22 mouse cellular contexts compared by ENCODE assay signal in genomic region chr17:54678111-54678510, GRCm38 (mm10).
DNase-seq lines count a peak whose midpoint lies in the region; ATAC-seq and TF ChIP-seq lines count a peak whose summit lies in the region.
"Had no signal": no experiment of that assay in that cellular context is flagged by ENCODE, and none has a peak within 500 bp of the region (broad histone marks: within the 10 kb centered on the region; RNA-seq: fewer than 3 reads in every experiment).

No protein-coding gene starts in this region.

- no peak overlapping the region for H3K9ac ChIP-seq in hindbrain, embryonic 11.5 days (ENCODE audit: low read depth, low read length)
- no peak overlapping the region for H3K9ac ChIP-seq in hindbrain, embryonic 16.5 days (ENCODE audit: low read depth, low read length)
- H3K9ac ChIP-seq in liver, adult 2 months (ENCODE audit: low read depth, low read length) = no peak overlapping the region
- H3K9ac ChIP-seq in midbrain, embryonic 14.5 days (replicated peaks; ENCODE audit: low read length) = no peak overlapping the region
- H3K9ac ChIP-seq in midbrain, embryonic 13.5 days (replicated peaks) = no peak overlapping the region
- H3K9ac ChIP-seq: embryonic facial prominence, embryonic 13.5 days; embryonic facial prominence, embryonic 15.5 days; forebrain, embryonic 12.5 days had no signal

- H3K4me1 ChIP-seq in hindbrain, embryonic 11.5 days (replicated peaks; ENCODE audit: control insufficient read depth, insufficient read depth, low read length) = no peaks in the 10 kb centered on the region
- no peaks in the 10 kb centered on the region for H3K4me1 ChIP-seq in hindbrain, embryonic 16.5 days (ENCODE audit: control insufficient read depth, insufficient read depth, low read depth, low read length)
- H3K4me1 ChIP-seq in liver, adult 2 months (ENCODE audit: control insufficient read depth, insufficient read depth, low read length) = no peaks in the 10 kb centered on the region; the same call in 1 of the 2 replicates
- no peaks in the 10 kb centered on the region for H3K4me1 ChIP-seq in midbrain, embryonic 14.5 days (ENCODE audit: control insufficient read depth, insufficient read depth, low read length)
- no peaks in the 10 kb centered on the region for H3K4me1 ChIP-seq in midbrain, embryonic 13.5 days (replicated peaks)
- H3K4me1 ChIP-seq: embryonic facial prominence, embryonic 13.5 days; embryonic facial prominence, embryonic 15.5 days; forebrain, embryonic 10.5 days; forebrain, embryonic 12.5 days had no signal

- TF ChIP-seq CTCF in liver, adult 2 months (IDR thresholded peaks at IDR 0.05; ENCODE audit: low read depth, low read length) = no peak

- 0 out of 2 replicates have a peak, but pooled peaks have one; percentile 33 for ATAC-seq in hindbrain, embryonic 11.5 days (ENCODE audit: low FRiP score)
- no peak for ATAC-seq in hindbrain, embryonic 16.5 days
- ATAC-seq in midbrain, embryonic 14.5 days (ENCODE audit: low FRiP score, low TSS enrichment) = 0 out of 2 replicates have a peak, but pooled peaks have one; percentile 27
- no peak for ATAC-seq in midbrain, embryonic 13.5 days
- ATAC-seq: forebrain, embryonic 14.5 days; forebrain, embryonic 16.5 days had no signal

- H3K36me3 ChIP-seq in hindbrain, embryonic 11.5 days (ENCODE audit: control insufficient read depth, insufficient read depth, low read length) = no peaks in the 10 kb centered on the region
- H3K36me3 ChIP-seq in hindbrain, embryonic 16.5 days (ENCODE audit: control insufficient read depth, insufficient read depth, low read length) = no peaks in the 10 kb centered on the region
- no peaks in the 10 kb centered on the region for H3K36me3 ChIP-seq in liver, adult 2 months (ENCODE audit: control insufficient read depth, insufficient read depth, low read length)
- H3K36me3 ChIP-seq in midbrain, embryonic 14.5 days (ENCODE audit: control insufficient read depth, insufficient read depth, low read length) = no peaks in the 10 kb centered on the region
- H3K36me3 ChIP-seq in midbrain, embryonic 13.5 days = no peaks in the 10 kb centered on the region
- H3K36me3 ChIP-seq: embryonic facial prominence, embryonic 13.5 days; embryonic facial prominence, embryonic 15.5 days; forebrain, embryonic 10.5 days; forebrain, embryonic 12.5 days had no signal

- TF ChIP-seq POLR2A in liver, adult 2 months (IDR thresholded peaks at IDR 0.05; ENCODE audit: extremely low read depth, insufficient read depth, low read length) = no peak

- no peak overlapping the region for H3K27ac ChIP-seq in hindbrain, embryonic 11.5 days (ENCODE audit: low read depth, low read length)
- H3K27ac ChIP-seq in hindbrain, embryonic 16.5 days (ENCODE audit: low read depth, low read length) = no peak overlapping the region
- no peak overlapping the region for H3K27ac ChIP-seq in liver, adult 2 months (replicated peaks; ENCODE audit: insufficient read depth, low read depth, low read length)
- no peak overlapping the region for H3K27ac ChIP-seq in midbrain, embryonic 14.5 days (replicated peaks; ENCODE audit: low read depth, low read length)
- no peak overlapping the region for H3K27ac ChIP-seq in midbrain, embryonic 13.5 days
- H3K27ac ChIP-seq: embryonic facial prominence, embryonic 13.5 days; embryonic facial prominence, embryonic 15.5 days; forebrain, embryonic 10.5 days; forebrain, embryonic 12.5 days had no signal

- WGBS in hindbrain, embryonic 11.5 days = 52% methylated on average over 2 of the region's 2 CpGs
- WGBS in hindbrain, embryonic 16.5 days = 53% methylated on average over 2 of the region's 2 CpGs
- 11% methylated on average over 2 of the region's 2 CpGs for WGBS in liver, adult 2 months
- 65% methylated on average over 2 of the region's 2 CpGs for WGBS in midbrain, embryonic 14.5 days
- 68% methylated on average over 2 of the region's 2 CpGs for WGBS in midbrain, embryonic 13.5 days

- no peak overlapping the region for H3K4me2 ChIP-seq in hindbrain, embryonic 11.5 days (replicated peaks; ENCODE audit: low read depth, low read length)
- H3K4me2 ChIP-seq in hindbrain, embryonic 16.5 days (ENCODE audit: low read length) = no peak overlapping the region
- no peak overlapping the region for H3K4me2 ChIP-seq in midbrain, embryonic 14.5 days (ENCODE audit: low read length)
- H3K4me2 ChIP-seq in midbrain, embryonic 13.5 days (replicated peaks) = no peak overlapping the region
- H3K4me2 ChIP-seq: embryonic facial prominence, embryonic 13.5 days; embryonic facial prominence, embryonic 15.5 days; forebrain, embryonic 12.5 days had no signal

- H3K4me3 ChIP-seq in hindbrain, embryonic 11.5 days (ENCODE audit: low read depth, low read length) = no peak overlapping the region
- H3K4me3 ChIP-seq in hindbrain, embryonic 16.5 days (ENCODE audit: low read length) = no peak overlapping the region
- H3K4me3 ChIP-seq in liver, adult 2 months (ENCODE audit: insufficient read depth, low read depth, low read length) = no peak overlapping the region
- H3K4me3 ChIP-seq in midbrain, embryonic 14.5 days (replicated peaks; ENCODE audit: low read depth, low read length) = no peak overlapping the region
- no peak overlapping the region for H3K4me3 ChIP-seq in midbrain, embryonic 13.5 days (replicated peaks)
- H3K4me3 ChIP-seq: embryonic facial prominence, embryonic 13.5 days; embryonic facial prominence, embryonic 15.5 days; erythroblast, embryonic 14.5 days; forebrain, embryonic 10.5 days; forebrain, embryonic 12.5 days had no signal

- H3K9me3 ChIP-seq in hindbrain, embryonic 11.5 days (ENCODE audit: control insufficient read depth, low read length) = no peaks in the 10 kb centered on the region
- no peaks in the 10 kb centered on the region for H3K9me3 ChIP-seq in hindbrain, embryonic 16.5 days (ENCODE audit: control insufficient read depth, low read length)
- no peaks in the 10 kb centered on the region for H3K9me3 ChIP-seq in midbrain, embryonic 14.5 days (ENCODE audit: control insufficient read depth, low read length)
- no peaks in the 10 kb centered on the region for H3K9me3 ChIP-seq in midbrain, embryonic 13.5 days
- H3K9me3 ChIP-seq: embryonic facial prominence, embryonic 13.5 days; embryonic facial prominence, embryonic 15.5 days; forebrain, embryonic 10.5 days; forebrain, embryonic 12.5 days had no signal

- H3K27me3 ChIP-seq in hindbrain, embryonic 11.5 days (ENCODE audit: control insufficient read depth, insufficient read depth, low read length) = no peaks in the 10 kb centered on the region
- H3K27me3 ChIP-seq in hindbrain, embryonic 16.5 days (replicated peaks; ENCODE audit: control insufficient read depth, insufficient read depth, low read length) = no peaks in the 10 kb centered on the region
- no peaks in the 10 kb centered on the region for H3K27me3 ChIP-seq in liver, adult 2 months (ENCODE audit: control insufficient read depth, insufficient read depth, low read length)
- H3K27me3 ChIP-seq in midbrain, embryonic 14.5 days (ENCODE audit: control insufficient read depth, insufficient read depth, low read length) = no peaks in the 10 kb centered on the region
- no peaks in the 10 kb centered on the region for H3K27me3 ChIP-seq in midbrain, embryonic 13.5 days
- H3K27me3 ChIP-seq: embryonic facial prominence, embryonic 13.5 days; embryonic facial prominence, embryonic 15.5 days; forebrain, embryonic 12.5 days had no signal

- no peaks in the 10 kb centered on the region for H3K79me2 ChIP-seq in liver, adult 2 months (ENCODE audit: control insufficient read depth, insufficient read depth, low read length)

- no peak for DNase-seq in hindbrain, embryonic 11.5 days (ENCODE audit: low spot score)
- DNase-seq in liver, adult 2 months (ENCODE audit: extremely low read depth, low read depth, low spot score) = peak; percentile 61
- DNase-seq in liver = no peak
- no peak for DNase-seq in midbrain, embryonic 14.5 days
- DNase-seq: adrenal gland, adult 8-10 months; adrenal gland, postnatal 25 days; cerebellum, adult 11 months; cerebellum, adult 18-20 months; cerebellum, adult 8-10 months; cerebellum, adult 9-11 months; cerebellum, postnatal 14 days; cerebellum, postnatal 36 days; embryo, embryonic 11 days had no signal

Comparison
In these comparisons a context has a peak if more than half of its experiments do, and no peak if none do; other contexts are left out.
1. ATAC-seq: peak in hindbrain, embryonic 11.5 days (single experiment) and midbrain, embryonic 14.5 days (single experiment); none in hindbrain, embryonic 16.5 days (single experiment) and midbrain, embryonic 13.5 days (single experiment).